Mouse (Mus musculus): ENCODE data around the gene A4galt.
"Not testable (repeated sequence)": the region's sequence is repeated elsewhere in the genome, so short reads cannot be mapped to it uniquely, and the experiment has no call there.

Gene A4galt

DNA sequence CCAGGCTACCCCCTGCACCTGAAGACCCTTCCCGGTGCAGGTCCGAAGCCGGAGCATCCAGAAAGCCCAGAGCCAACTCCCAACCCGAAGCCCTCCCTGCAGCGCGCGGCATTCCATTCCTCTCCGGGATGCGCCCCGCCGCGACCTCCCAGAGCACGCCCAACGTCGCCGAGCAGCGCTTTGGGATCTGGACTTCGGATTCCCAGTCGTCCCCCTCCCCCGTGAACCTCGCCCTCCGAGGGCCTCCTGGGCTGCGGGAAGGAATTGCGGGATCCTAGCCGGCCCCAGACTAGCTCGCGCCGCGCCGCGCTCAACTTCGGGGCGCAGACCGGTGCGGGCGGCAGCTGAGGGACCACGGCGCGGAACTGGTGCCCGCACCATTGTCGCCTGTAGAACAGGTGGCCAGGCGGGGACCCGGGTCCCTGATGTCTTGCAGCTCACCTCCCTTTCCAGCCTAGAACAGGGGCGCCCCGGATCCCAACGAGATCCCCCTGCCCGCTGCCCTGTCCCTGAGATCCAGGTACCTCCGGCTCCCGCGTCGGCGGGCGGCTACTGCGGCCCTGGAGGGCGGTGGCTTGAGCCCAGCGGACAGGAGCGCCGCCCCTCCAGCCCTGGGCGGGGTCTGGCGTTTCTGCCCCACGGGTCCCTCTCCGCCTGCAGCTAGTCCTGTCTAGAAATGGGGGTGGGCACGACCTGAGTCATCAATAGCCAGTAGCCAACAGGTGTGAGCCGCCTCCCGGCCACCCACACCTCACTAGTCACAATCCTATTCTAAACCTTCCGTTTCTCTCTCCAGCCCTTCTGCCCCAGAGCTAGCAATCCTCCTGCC, at the start of gene A4galt:
Gene A4galt, minus strand, starts transcription at position 599 of the 829 bp plus-strand sequence.
- peak; percentile 68 for DNase-seq (ENCODE audit: low spot score)

DNA sequence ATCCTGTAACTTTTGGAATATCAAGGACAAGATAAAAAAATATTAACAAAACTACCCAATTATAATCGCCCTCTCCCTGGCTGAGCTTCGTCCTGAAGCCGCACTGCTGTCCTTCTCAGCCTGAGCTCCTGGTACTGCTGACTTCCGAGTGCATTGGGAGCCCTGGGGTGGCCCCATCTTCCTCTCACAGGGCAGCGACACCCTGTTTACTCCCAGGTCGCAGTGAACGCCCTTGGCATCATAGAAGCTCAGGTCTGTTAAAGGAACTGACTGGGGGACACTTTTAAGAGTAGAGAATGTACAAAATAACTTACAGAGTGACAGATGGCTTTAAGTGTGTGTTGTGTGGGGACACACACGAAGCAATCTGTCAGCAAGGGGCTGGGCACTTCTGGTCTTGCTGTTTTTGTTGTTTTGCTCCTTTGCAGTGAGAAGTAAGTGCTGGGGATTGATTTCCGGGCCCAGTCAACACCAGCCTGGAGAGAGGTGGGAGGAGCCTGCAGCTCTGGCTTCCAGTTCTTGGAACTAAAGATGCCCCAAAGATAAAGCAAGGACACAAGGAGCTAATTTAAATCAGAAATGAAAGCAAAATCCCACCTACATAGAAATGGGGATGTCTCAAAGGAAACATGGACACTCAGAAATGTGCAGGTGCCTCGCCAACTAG, 48.5 kb upstream of the A4galt start:
- no peak for DNase-seq (ENCODE audit: low spot score)

DNA sequence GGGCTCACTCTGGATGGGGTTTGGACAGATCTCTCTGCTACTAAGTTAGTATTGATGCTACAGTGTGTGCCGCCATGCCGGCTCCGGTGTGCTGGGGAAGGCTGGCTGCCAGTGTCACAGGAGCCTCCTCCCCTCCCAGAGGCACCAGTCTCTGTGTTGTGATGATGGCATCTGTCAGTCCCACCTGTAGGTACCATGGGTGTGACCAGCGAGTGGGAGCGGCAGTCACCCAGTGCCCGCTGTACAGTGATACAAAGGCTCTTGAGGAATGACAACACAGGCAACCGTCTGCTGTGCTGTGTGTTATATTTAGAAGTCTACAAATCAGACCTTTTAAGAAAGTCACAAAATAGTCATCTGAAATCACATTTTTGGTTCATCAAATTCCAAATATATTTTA, 47.9 kb upstream of the A4galt start:
- DNase-seq (ENCODE audit: low spot score): no peak

DNA sequence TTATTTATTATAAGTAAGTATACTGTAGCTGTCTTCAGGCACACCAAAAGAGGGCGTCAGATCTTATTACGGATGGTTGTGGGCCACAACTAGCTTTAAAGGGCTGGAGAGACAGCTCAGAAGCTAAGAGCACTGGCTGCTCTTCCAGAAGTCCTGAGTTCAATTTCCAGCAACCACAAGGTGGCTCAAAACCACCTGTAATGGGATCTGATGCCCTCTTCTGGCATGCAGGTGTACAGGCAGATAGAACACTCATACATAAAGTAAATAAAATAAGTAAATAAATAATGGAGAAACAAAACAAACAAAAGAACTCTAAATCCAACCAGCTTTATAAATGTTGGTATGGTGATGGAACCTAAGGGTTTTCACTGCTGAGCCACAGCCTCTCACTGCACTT, 47.2 kb upstream of the A4galt start:
- DNase-seq (ENCODE audit: low spot score): no peak

DNA sequence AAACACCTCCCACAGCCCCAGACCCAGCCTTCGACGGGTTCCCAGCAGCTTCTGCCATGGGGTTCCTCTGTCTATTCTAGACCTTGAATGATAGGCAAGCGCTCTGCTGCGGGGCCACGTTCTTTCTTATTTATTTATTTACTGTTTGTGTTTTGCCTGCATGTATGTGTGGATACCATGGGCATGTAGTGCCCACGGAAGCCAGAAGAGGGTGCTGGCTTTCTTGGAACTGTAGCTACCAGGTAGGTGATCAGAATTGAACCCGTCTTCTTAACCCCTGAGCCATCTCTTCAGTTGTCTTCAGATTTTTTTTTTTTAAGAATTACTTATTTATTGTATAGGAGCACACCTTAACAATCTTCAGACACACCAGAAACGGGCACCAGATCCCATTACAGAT, 46.7 kb upstream of the A4galt start:
- DNase-seq (ENCODE audit: low spot score): no peak

DNA sequence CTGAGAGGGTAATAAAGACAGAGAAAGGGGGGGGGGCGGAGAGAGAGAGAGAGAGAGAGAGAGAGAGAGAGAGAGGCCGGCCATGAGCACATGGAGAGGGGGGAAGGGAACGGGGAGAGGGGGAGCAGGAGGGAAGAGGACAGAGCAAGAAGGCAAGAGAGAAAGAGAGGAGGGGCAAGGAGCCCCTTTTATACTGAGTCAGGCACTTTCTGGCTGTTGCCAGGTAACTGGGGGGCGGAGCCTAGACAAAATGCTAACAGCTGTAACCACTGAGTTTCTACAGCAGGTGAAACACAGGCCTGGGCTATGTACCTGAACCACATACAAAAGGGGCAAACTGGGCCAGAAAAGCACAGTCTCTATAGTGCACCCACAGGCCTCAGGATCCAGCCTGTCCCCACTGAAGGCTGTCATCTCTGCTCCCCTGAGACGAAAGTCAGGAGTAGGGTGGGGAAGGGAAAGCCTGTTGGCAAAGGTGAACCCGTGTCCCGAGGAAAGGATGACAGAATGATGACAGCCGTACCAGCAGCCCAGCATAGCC, 45.3 kb upstream of the A4galt start:
- no peak for DNase-seq (ENCODE audit: low spot score)

DNA sequence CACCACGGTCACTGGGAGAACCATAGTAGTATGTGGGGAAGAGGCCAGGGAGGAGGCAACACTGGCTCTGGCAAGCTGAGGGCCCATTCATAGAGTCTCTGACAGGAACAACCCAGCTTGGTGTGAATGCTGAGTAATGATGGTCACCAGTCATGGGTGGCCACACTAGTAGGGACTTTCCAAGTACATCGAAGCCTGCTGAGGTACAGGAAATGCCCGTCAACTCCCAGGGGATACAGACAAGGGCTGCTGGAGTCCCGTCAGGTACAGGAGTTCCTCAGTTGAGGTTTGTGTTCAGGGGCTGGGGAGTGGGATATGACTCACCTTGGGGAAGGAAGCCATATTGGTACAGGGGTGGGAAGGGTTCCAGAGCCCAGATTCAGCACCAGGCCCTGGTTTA, 44.5 kb upstream of the A4galt start:
- DNase-seq (ENCODE audit: low spot score): no peak

DNA sequence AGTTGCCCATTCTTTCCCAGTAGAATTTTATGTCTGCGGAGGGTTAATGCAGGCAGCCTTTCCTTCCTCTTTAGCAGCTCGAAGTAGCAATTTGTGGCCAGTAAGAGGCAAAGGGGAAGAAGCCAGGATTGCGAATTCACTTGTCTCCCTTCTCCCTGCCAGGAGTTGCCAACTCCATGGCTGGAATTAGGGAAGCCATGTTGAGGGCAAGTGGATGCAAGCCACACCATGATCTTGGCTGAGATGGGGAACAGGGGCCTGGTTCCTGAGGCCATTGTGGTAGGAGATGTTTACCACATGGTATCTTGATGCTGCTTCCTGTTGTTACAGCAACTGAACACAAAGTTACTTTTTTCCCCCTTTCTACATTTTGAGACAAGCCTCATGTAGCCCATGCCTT, 43.4 kb upstream of the A4galt start:
- DNase-seq (ENCODE audit: low spot score): no peak

DNA sequence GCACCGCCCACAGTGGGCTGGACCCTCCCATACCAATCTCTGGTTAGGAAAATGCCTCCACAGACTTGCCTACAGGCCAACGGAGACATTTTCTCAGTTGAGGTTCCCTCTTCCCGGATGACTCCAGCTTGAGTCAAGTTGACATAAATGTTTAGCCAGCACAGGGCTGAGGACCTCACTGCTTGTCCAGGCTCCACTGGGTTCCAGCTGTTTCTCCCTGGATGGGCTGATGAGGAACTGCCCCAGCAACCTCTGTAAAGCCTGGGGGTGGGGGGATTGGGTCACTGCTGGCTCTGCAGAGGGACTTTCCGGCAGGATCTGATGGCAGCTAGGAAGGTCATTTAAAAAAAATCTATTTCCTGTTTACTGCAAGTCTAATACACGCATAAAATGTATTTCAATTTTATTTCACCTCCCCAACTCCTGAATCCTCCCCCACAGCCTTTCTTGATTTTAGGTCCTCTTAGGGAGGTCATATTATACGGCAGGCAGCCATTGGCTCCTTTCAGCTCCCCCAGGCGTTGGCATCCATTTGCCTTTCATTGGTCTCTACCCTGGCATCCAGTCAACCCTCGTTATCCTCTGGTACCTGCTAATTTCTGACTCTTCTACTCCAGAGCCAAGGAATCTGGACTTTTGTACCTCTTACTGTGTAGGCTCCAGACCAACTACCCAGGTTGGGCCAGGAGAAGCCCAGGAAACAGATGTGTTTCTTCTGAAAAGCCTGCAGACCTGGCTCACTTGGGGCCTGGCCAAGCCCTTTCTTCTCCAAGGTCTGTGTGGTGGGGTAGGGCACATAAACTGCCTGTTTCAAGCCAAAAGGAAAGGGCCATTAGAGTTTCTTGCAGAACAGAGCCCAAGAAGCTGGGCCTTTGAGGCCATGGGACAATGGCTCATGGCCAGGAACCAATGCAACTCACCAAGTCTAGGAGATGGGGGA, 42.4 kb upstream of the A4galt start:
- DNase-seq (ENCODE audit: low spot score): no peak

DNA sequence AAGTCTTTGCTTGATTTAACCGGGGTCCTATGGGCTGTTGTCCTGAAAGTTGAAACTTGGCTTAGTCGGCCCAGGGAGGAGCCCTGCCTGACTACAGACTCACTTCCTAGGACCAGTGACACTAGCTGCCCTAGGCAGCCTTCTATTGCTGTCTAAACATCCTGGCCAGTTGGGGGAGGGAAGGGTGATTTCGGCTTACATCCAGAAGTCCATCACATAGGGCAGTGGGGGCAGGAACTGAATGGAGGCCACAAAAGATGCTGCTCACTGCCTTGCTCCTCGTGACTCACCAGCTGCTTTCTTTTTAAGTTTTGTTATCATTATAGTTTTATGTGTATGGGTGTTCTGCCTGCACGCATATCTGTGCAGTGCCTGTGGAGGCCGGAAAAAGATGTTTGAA, 41.6 kb upstream of the A4galt start:
- DNase-seq (ENCODE audit: low spot score): no peak

DNA sequence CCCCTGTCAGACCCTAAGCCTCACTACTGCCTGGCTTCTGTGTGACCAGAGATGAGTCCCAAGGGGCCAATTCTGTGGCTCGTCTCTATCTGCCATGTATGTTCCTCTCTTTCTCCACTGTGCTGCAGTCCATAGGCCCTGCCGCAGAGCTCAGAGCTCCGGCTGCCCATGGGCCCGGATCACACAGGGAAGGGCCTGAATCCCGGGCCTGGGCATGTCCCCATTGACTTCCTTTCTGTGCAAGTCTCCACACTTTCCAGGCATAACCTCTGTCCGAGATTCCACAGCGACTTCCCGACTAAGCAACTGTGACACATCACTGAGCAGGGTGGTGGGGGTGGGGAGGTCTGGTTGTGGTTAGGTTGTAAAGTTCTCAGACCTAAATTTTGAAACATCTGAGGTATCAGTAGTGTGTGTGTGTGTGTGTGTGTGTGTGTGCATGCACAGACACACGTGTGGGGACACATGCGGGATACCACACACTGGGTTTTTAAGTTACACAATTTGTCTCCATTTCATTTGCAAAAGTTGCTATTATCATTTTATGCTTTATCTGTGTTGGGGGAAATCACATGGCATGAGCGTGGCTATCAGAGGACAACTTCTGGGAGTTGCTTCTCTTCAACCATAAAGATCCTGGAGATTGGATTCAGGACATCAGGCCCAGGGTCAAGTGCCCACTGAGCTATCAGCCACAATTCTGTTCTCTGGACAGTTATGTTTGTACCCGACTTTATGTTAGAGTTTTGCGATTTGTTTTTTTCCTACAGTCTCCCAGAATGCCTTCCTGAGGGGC, 40.9 kb upstream of the A4galt start:
- no peak for DNase-seq (ENCODE audit: low spot score)

DNA sequence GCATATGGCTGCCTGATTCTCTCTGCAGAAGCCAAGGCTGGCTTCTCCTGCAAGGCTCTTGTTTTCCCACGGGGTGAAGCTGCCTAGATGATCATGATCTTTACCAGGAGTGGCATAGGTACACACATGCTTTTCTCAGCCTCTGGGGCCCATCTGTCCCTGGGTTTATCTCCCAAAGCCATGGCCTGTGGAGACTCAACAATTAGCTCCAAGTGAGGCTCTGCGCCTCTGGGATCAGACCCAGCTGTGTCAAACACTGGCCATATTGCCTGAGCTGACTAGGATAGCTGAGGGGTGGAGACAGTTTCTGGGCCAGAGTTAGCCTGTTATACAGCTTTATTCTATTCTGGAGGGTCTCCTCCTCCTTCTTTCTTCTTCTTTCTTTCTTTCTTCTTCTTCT, 39.3 kb upstream of the A4galt start:
- no peak for DNase-seq (ENCODE audit: low spot score)

DNA sequence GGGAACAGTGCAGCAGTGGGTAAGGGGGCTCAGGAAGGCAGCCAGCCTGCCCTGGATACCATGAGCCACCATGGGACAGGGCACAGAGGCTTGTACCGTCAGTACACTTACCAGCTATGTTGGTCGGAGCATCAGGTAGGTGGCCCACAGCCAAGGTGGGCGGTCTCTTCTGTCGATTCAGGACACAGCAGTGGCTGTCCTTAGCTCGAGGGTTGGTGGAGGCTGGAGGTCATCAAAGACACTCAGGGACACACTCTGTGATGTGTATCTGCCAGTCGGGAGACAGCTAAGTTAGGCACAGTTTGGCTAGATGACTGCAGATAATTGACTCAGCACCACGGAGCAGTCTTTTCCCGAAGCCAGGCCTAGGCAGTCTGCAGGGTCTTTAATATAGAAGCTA, 33.3 kb upstream of the A4galt start:
- no peak for DNase-seq (ENCODE audit: low spot score)

DNA sequence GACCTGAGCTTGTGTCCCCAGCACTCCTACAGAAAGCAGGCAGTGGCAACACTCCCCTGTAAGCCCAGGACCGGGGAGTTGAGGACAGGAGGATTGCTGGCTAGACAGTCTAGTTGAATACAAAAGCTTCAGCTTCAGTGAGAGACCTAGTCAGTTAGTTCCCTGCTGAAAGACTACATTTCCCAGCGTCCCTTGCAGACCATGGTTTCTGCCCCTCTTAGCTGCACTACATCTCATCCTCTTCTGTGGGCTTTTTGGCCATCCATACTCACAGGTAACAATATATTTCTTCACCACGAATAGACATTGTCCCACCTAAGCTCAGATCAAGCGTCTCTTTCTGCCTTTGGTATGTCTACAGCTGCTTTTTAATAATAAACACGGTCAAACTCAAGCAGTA, 30.8 kb upstream of the A4galt start:
- no peak for DNase-seq (ENCODE audit: low spot score)

DNA sequence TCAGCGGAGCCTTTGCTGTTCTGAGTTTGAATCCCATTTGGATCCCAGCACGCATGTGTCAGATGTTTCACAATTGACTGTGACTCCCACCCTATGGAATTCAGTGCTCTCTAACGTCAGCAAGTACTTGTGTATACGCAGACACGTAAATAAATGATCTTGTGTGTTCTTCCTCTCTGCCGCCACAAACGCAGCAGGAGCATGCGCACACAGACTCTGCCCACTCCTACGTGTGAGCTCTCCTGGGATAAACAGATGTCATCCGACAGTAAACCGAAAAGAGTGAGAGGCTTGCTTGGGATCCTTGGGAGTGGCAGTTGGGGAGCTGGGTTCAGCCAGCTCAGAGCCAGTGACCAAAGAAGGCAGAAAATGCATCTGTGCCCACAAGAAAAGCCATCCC, 29.7 kb upstream of the A4galt start:
- no peak for DNase-seq (ENCODE audit: low spot score)

DNA sequence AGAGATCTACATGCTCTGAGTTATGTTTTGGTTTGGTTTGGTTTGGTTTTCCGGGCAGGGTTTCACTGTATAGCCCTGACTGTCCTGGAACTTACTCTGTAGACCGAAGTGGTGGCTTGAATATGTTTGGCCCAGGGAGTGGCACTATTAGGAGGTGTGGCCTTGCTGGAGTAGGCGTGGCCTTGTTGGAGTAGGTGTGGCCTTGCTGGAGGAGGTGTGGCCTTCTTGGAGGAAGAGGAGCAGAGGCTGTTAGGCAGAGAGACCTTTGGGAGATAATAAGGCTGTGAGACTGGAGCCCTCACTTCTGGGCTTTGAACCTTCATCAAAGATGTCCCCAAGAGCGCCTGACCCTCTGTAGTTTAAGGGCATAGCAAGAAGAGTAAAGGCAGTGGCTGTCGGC, 27.0 kb upstream of the A4galt start:
- DNase-seq (ENCODE audit: low spot score): no peak

DNA sequence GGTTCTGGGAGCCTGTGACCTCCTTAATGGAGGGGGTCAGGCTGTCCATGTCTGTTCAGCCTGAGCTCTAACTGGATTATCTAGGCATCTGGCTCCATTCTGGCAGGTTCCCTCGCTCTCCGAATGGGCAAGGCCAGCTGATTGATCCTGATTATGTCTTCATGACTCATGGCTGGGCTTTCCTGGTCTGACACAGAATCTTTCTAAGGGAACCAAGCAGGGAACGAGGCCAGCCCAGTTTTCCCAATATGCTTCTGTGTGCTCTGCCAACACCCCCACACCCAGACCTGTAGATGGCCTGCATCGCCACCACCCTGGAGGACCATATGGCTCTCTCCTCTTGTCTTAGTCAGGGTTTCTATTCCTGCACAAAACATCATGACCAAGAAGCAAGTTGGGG, 25.9 kb upstream of the A4galt start:
- DNase-seq (ENCODE audit: low spot score): no peak

DNA sequence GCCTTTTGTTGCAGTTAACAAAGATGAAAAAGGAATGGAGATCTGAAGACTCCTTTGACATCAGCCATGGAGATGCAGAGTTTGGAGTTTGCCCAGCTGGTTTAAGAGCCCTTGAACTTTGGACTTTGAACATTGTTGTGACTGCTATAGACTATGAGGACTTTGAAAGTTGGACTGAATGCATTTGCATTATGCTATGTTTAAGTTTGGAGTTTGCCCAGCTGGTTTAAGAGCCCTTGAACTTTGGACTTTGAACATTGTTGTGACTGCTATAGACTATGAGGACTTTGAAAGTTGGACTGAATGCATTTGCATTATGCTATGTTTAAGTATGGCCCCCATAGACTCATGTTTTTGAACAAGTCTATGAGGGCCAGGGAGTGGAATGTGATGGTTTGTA, 22.7 kb upstream of the A4galt start:
- DNase-seq (ENCODE audit: low spot score): not testable (repeated sequence)

DNA sequence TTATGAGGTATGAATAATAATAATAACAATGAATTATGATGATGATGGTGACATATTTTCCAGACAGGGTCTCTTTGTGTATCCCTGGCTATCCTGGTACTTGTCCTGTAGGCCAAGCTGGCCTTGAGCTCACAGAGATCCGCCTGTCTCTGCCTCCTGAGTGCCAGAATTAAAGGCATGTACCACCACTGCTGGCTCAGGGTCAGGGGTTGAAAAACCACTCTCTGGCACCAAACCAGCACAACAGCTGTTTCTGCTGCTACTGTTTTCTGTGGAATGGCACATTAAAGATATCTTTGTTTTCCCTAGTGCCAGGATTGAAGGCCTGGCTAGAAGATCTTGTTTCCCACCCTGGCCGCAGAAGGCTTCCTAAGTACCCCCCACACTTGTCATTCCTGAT, 21.4 kb upstream of the A4galt start:
- DNase-seq (ENCODE audit: low spot score): no peak

DNA sequence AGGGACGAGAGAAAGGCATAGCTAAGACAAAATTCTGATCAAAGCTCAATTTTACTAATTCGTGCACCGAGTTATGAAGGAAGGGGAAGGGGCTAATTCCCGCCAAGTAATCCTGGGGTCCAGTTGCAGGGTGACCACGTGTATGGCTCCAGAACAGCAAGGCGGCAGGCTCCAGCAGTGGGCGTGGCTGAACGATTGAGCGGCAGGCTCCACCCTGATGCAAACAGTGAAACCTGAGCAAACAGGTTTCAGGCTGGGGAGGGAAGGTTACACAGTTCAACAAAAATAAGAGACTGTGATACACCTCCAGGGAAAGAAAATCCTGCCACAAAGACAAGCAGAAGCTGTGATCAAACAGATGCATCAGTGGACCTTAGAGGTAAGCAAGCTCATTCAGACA, 19.6 kb upstream of the A4galt start:
- not testable (repeated sequence) for DNase-seq (ENCODE audit: low spot score)

DNA sequence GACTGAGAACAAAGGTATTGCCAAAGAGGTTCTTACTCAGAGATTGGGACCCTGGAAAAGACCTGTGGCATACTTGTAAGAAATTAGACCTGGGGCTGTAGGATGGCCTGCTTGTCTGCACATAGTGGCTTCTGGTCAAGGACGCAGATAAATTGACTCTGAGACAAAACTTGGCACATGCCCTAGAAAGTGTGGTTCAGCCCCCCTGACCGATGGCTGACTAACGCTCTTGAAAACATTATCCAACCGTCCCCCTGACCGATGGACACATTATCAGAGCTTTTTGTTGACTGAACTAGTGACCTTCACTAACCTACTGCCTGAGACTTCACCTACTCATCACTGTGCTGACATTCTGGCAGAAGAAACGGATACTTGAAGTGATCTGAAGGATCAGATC, 18.4 kb upstream of the A4galt start:
- DNase-seq (ENCODE audit: low spot score): not testable (repeated sequence)

DNA sequence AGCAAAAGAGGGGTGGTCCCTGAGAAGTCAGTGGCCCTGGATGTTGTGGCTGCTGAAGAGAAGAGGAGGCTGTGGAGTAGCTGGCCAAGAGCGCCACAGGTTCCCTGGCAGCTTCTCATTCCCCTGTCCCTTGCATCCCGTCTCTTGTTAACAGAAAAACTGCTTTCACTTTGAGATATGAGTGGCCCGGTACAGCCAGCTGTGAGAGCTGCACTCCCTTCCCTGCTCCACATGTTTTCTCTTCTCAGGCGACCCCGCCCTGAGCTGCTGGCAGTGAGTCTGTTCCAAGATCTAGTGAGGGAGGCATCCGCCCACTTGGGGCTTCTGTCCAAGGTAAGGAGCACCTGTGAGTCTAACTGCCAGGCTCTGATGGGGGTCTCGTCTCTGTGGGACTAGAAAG, 16.9 kb upstream of the A4galt start:
- DNase-seq (ENCODE audit: low spot score): not testable (repeated sequence)
